Mouse (Mus musculus) inflammation-experienced regulatory T-cells, adult 6 months (primary cell): ENCODE data around the gene Cpeb4. TPM values are rescaled to one million over a fixed set of nuclear protein-coding genes. Genes with fewer than 3 reads are reported as not detected.
"Not testable (repeated sequence)": the region's sequence is repeated elsewhere in the genome, so short reads cannot be mapped to it uniquely, and the experiment has no call there.

Source experiments
- ATAC-seq: one replicate; pipeline ENCODE4 v1.8.0; 2017
- polyA plus RNA-seq, 3 experiments: library from polyadenylated mRNA; unstranded; fragments of 100-300 nt; shearing (Covaris generic); gene quantifications; one replicate each; pipeline ENCODE4 v1.2.1; 2017

Cpeb4 gene
- polyA plus RNA-seq, 3 experiments from 2014 or later = 5.3 to 7.4 (median 7.0) TPM

GRCm38 (mm10) chr11:31975678-31976077, 103.7 kb downstream of the Cpeb4 start:
- no peak for ATAC-seq

- no peak for ATAC-seq
Observed at GRCm38 (mm10) chr11:31976137-31976536, 104.1 kb downstream of the Cpeb4 start.

GRCm38 (mm10) chr11:31980089-31980488, 108.1 kb downstream of the Cpeb4 start:
- ATAC-seq = not testable (repeated sequence)

- no peak for ATAC-seq
Observed at GRCm38 (mm10) chr11:31981830-31982229, 109.8 kb downstream of the Cpeb4 start.

GRCm38 (mm10) chr11:31982247-31982943, 110.4 kb downstream of the Cpeb4 start:
- ATAC-seq = not testable (repeated sequence)

- ATAC-seq = no peak
Observed at GRCm38 (mm10) chr11:31983249-31983648, 111.2 kb downstream of the Cpeb4 start.

GRCm38 (mm10) chr11:31984786-31985185, 112.8 kb downstream of the Cpeb4 start:
- ATAC-seq = no peak

Other genes with a start within 250 kb of the Cpeb4 start
- gene Bod1, start 200.3 kb upstream of the Cpeb4 start, polyA plus RNA-seq = 1 to 10 TPM; 4.9 to 6.7 (median 5.8) TPM
- not detected for gene 4930524B15Rik, start 93.4 kb downstream of the Cpeb4 start, polyA plus RNA-seq
- 10 to 100 TPM in 2 of 3 experiments, 1 to 10 TPM in 1; 8.5 to 97.5 (median 73.7) TPM for gene Nsg2, start 128.3 kb downstream of the Cpeb4 start, polyA plus RNA-seq